Mouse (Mus musculus) left cerebral cortex, adult 18-20 months (tissue): ENCODE measurements around the gene Osm. TPM values are rescaled to one million over a fixed set of nuclear protein-coding genes. Genes with fewer than 3 reads are reported as not detected.

Experiments
- DNase-seq, 2 experiments: peaks; one replicate each; pipeline ENCODE4 v3.0.0; 2021 to 2022; ENCODE audit warnings: low spot score in 2 of 2, mixed read lengths in 1 of 2
- total RNA-seq, 2 experiments: library from RNA; stranded (reverse); gene quantifications; 2 replicates each; pipeline ENCODE4 v1.2.3; 2021

Gene Osm
- total RNA-seq, 2 experiments from 2014 or later, result 0.19 TPM; not detected in 1

- no peak for DNase-seq
Measured at GRCm38 (mm10) chr11:4237389-4237912, 1.2 kb downstream of the Osm start.

GRCm38 (mm10) chr11:4238167-4238566 lies 1.9 kb downstream of the Osm start:
- no peak for DNase-seq

GRCm38 (mm10) chr11:4239691-4240090 lies 3.5 kb downstream of the Osm start:
- DNase-seq, result no peak

GRCm38 (mm10) chr11:4240151-4240550 lies 3.9 kb downstream of the Osm start:
- DNase-seq, result no peak

- DNase-seq, result no peak
Measured at GRCm38 (mm10) chr11:4241180-4241579, 5.0 kb downstream of the Osm start.

GRCm38 (mm10) chr11:4246126-4246525 lies 9.9 kb downstream of the Osm start:
- DNase-seq, result no peak

- DNase-seq, result no peak
Measured at GRCm38 (mm10) chr11:4246623-4247022, 10.4 kb downstream of the Osm start.

GRCm38 (mm10) chr11:4247201-4247959 lies 11.2 kb downstream of the Osm start:
- DNase-seq, result no peak

GRCm38 (mm10) chr11:4249151-4249550 lies 12.9 kb downstream of the Osm start:
- DNase-seq, result no peak

- no peak for DNase-seq
Measured at GRCm38 (mm10) chr11:4250290-4250689, 14.1 kb downstream of the Osm start.

- no peak for DNase-seq
Measured at GRCm38 (mm10) chr11:4251376-4251775, 15.2 kb downstream of the Osm start.

GRCm38 (mm10) chr11:4252886-4253285 lies 16.7 kb downstream of the Osm start:
- DNase-seq, result no peak

- DNase-seq, result no peak
Measured at GRCm38 (mm10) chr11:4256846-4257607, 20.8 kb downstream of the Osm start, which contains the start of gene Lif. Gene Lif (plus strand): TSS chr11:4257557.

GRCm38 (mm10) chr11:4257756-4258155 lies 21.5 kb downstream of the Osm start:
- no peak for DNase-seq

- DNase-seq, result peak; percentile 80 to 83
Measured at GRCm38 (mm10) chr11:4258657-4259082, 22.4 kb downstream of the Osm start.

GRCm38 (mm10) chr11:4260463-4261187 lies 24.4 kb downstream of the Osm start:
- no peak for DNase-seq

- peak; percentile 20 to 41 for DNase-seq
Measured at GRCm38 (mm10) chr11:4261188-4261494, 24.9 kb downstream of the Osm start.

- DNase-seq, result no peak
Measured at GRCm38 (mm10) chr11:4261969-4262368, 25.7 kb downstream of the Osm start.

GRCm38 (mm10) chr11:4262847-4263246 lies 26.6 kb downstream of the Osm start:
- no peak for DNase-seq

- no peak for DNase-seq
Measured at GRCm38 (mm10) chr11:4263296-4263695, 27.1 kb downstream of the Osm start.

GRCm38 (mm10) chr11:4264066-4264465 lies 27.8 kb downstream of the Osm start:
- no peak for DNase-seq
